Comparison of ENCODE assay signal across 14 mouse cellular contexts in the genomic region with DNA sequence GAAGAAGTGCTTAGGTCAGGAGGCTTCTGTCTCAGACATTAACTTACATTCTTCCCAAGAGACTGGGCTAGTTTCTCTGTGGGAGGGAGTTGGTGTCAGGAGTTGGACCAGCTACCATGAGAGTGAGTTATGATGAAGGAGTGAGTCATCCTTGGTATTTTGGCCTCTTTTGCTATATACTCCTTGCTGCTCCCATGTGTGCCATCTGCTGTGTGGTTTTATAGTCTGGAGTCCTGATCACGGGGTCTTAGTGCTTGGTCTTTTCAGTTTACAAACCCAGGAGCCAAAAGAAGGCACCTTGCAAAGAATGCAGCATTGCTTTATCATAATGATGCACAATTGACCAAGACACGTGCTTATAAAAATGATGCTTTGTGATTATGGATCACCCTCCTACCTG. TPM values are rescaled to one million over a fixed set of nuclear protein-coding genes. Genes with fewer than 3 reads are reported as not detected.
A peak's percentile ranks its signal among the peaks of the same experiment; 100 is the strongest.
DNase-seq lines count a peak whose midpoint lies in the region; TF ChIP-seq lines count a peak whose summit lies in the region.
"Had no signal": no experiment of that assay in that cellular context is flagged by ENCODE, and none has a peak within 500 bp of the region (broad histone marks: within the 10 kb centered on the region; RNA-seq: fewer than 3 reads in every experiment).

No protein-coding gene starts in this region.

- H3K27me3 ChIP-seq in heart, adult 2 months (ENCODE audit: control insufficient read depth, insufficient read depth, low read length): no peaks in the 10 kb centered on the region

- H3K36me3 ChIP-seq in heart, adult 2 months (ENCODE audit: control insufficient read depth, insufficient read depth, low read length): no peaks in the 10 kb centered on the region
- H3K36me3 ChIP-seq: forebrain, embryonic 10.5 days; limb, embryonic 13.5 days had no signal

- TF ChIP-seq EP300 in heart, adult 2 months (IDR thresholded peaks at IDR 0.05; ENCODE audit: insufficient read depth, low read depth, low read length): no peak

- no peak for TF ChIP-seq CTCF in heart, adult 2 months (IDR thresholded peaks at IDR 0.05)

- H3K9ac ChIP-seq in heart, adult 2 months (ENCODE audit: low read depth, low read length): no peak overlapping the region
- H3K9ac ChIP-seq: limb, embryonic 13.5 days; lung, embryonic 14.5 days had no signal

- peak; percentile 8 for DNase-seq in adrenal gland, postnatal 10 days
- no peak for DNase-seq in adrenal gland, adult 18-20 months (ENCODE audit: low spot score in 2 of 2)
- DNase-seq in layer of hippocampus, adult 11-12 months (ENCODE audit: low spot score): peak; percentile 8
- no peak for DNase-seq in layer of hippocampus, postnatal 14 days (ENCODE audit: low spot score in 2 of 2)
- DNase-seq in 3T3-L1 (ENCODE audit: low read depth, low spot score): peak; percentile 95
- DNase-seq in frontal cortex, postnatal 36 days (ENCODE audit: low spot score in 2 of 2): peak; percentile 22 to 57
- DNase-seq in thymus, postnatal 25 days: no peak
- no peak for DNase-seq in heart, adult 2 months
- DNase-seq: gastrocnemius, postnatal 14 days; lung, embryonic 14.5 days had no signal

- no peak overlapping the region for H3K4me3 ChIP-seq in heart, adult 2 months
- H3K4me3 ChIP-seq: forebrain, embryonic 10.5 days; limb, embryonic 13.5 days had no signal

- intact Hi-C loops in heart, adult 2 months (cut with DNase I): no loop called here

- H3K79me2 ChIP-seq in heart, adult 2 months (replicated peaks; ENCODE audit: control insufficient read depth, insufficient read depth, low read length): no peaks in the 10 kb centered on the region

- WGBS in heart, adult 2 months: 71% methylated on average over 2 of the region's 2 CpGs

- H3K27ac ChIP-seq in heart, adult 2 months: no peak overlapping the region
- H3K27ac ChIP-seq: forebrain, embryonic 10.5 days; hindbrain, postnatal 0 days; limb, embryonic 13.5 days had no signal

- H3K4me1 ChIP-seq in heart, adult 2 months (ENCODE audit: control insufficient read depth, insufficient read depth, low read length): no peaks in the 10 kb centered on the region
- H3K4me1 ChIP-seq: forebrain, embryonic 10.5 days had no signal

- TF ChIP-seq POLR2A in heart, adult 2 months (IDR thresholded peaks at IDR 0.05; ENCODE audit: insufficient read depth, low read depth, low read length): no peak

RNA-seq across cellular contexts. Expression of a gene that starts 56.6 kb away (rescaled TPM):
- total RNA-seq in adrenal gland, postnatal 10 days (2021): 10 to 100 TPM; 17.9 to 25.1 TPM
- total RNA-seq in adrenal gland, adult 18-20 months (2021): 10 to 100 TPM; 21.9 to 25.3 TPM
- total RNA-seq in layer of hippocampus, postnatal 14 days (2021): 1 to 10 TPM; 2.9 TPM
- total RNA-seq in heart, adult 2 months (2021): 1 to 10 TPM; 1.4 to 1.5 TPM
- 0.88 and 1.5 TPM in 2 replicates for polyA plus RNA-seq in heart, adult 2 months (2012; rRNA removed)
- total RNA-seq: megakaryocyte-erythroid progenitor cell, adult 5-6 weeks had no signal

Comparison
In these comparisons a context has a peak if more than half of its experiments do, and no peak if none do; other contexts are left out.
1. DNase-seq: peak in adrenal gland, postnatal 10 days (single experiment), layer of hippocampus, adult 11-12 months (single experiment), 3T3-L1 (single experiment) and frontal cortex, postnatal 36 days (2 of 2); none in adrenal gland, adult 18-20 months (0 of 2), layer of hippocampus, postnatal 14 days (0 of 2), thymus, postnatal 25 days (single experiment) and heart, adult 2 months (0 of 2).
2. RNA of a gene that starts 56.6 kb away (total RNA-seq): 21.9 to 25.3 TPM in adrenal gland, adult 18-20 months and 17.9 to 25.1 TPM in adrenal gland, postnatal 10 days; 2.9 TPM in layer of hippocampus, postnatal 14 days and 1.4 to 1.5 TPM in heart, adult 2 months; every median in the first group is over 4 times any median in the second.